Mouse (Mus musculus): ENCODE results near the gene Slc25a54.

- TF ChIP-seq POLR2A (IDR thresholded peaks at IDR 0.05; ENCODE audit: borderline replicate concordance, insufficient read depth, low read length) (no peak), CTCF (IDR thresholded peaks at IDR 0.05; ENCODE audit: borderline replicate concordance, insufficient read depth, low read depth, low read length) (no peak)
Measured at GRCm38 (mm10) chr3:109123531-109123981, 43.3 kb downstream of the Slc25a54 start.

Data from cerebellum, adult 2 months (tissue).